Mouse (Mus musculus): ENCODE results near the gene Scnn1g. TPM values are rescaled to one million over a fixed set of nuclear protein-coding genes. Genes with fewer than 3 reads are reported as not detected.

Gene Scnn1g
- not detected in 2 replicates for polyA plus RNA-seq (2012; rRNA removed)

GRCm38 (mm10) chr7:121734171-121734831 is at the start of gene Scnn1g:
Gene Scnn1g (plus strand): TSS chr7:121734479.
- 1% methylated on average over 38 of the region's 38 CpGs for WGBS

GRCm38 (mm10) chr7:121685140-121685984 is 48.9 kb upstream of the Scnn1g start:
- no peak for DNase-seq (ENCODE audit: low read depth, low spot score)
- 90% methylated on average over 5 of the region's 5 CpGs for WGBS

More at GRCm38 (mm10) chr7:121734171-121734831, at the start of gene Scnn1g:
- DNase-seq (ENCODE audit: low read depth, low spot score) = peak; percentile 54

- DNase-seq (ENCODE audit: low read depth, low spot score) = no peak
Measured at GRCm38 (mm10) chr7:121689338-121689737, 44.9 kb upstream of the Scnn1g start.

GRCm38 (mm10) chr7:121691803-121692202 is 42.5 kb upstream of the Scnn1g start:
- DNase-seq (ENCODE audit: low read depth, low spot score) = peak; percentile 50
- WGBS = 24% methylated on average over 2 of the region's 2 CpGs

- DNase-seq (ENCODE audit: low read depth, low spot score) = no peak
Measured at GRCm38 (mm10) chr7:121697170-121697569, 37.1 kb upstream of the Scnn1g start.

- DNase-seq (ENCODE audit: low read depth, low spot score) = no peak
- WGBS = 57% methylated on average over 1 of the region's 1 CpGs
Measured at GRCm38 (mm10) chr7:121697574-121697973, 36.7 kb upstream of the Scnn1g start.

- no peak for DNase-seq (ENCODE audit: low read depth, low spot score)
Measured at GRCm38 (mm10) chr7:121699218-121699617, 35.1 kb upstream of the Scnn1g start.

GRCm38 (mm10) chr7:121700480-121700879 is 33.8 kb upstream of the Scnn1g start:
- DNase-seq (ENCODE audit: low read depth, low spot score) = no peak
- WGBS = 88% methylated on average over 3 of the region's 3 CpGs

- WGBS = 79% methylated on average over 6 of the region's 6 CpGs
- DNase-seq (ENCODE audit: low read depth, low spot score) = no peak
Measured at GRCm38 (mm10) chr7:121701983-121702382, 32.3 kb upstream of the Scnn1g start.

GRCm38 (mm10) chr7:121705051-121705450 is 29.2 kb upstream of the Scnn1g start:
- 97% methylated on average over 2 of the region's 2 CpGs for WGBS
- DNase-seq (ENCODE audit: low read depth, low spot score) = no peak

GRCm38 (mm10) chr7:121706411-121707072 is 27.7 kb upstream of the Scnn1g start:
- no peak for DNase-seq (ENCODE audit: low read depth, low spot score)
- 2% methylated on average over 77 of the region's 77 CpGs for WGBS

- WGBS = under 1% methylated on average over 78 of the region's 82 CpGs
- peak; percentile 78 for DNase-seq (ENCODE audit: low read depth, low spot score)
Measured at GRCm38 (mm10) chr7:121707073-121707667, 27.1 kb upstream of the Scnn1g start, which contains the start of gene Usp31. Gene Usp31 (minus strand): TSS chr7:121707253.

- no peak for DNase-seq (ENCODE audit: low read depth, low spot score)
- WGBS = 49% methylated on average over 2 of the region's 2 CpGs
Measured at GRCm38 (mm10) chr7:121711171-121711570, 23.1 kb upstream of the Scnn1g start.

GRCm38 (mm10) chr7:121717031-121717430 is 17.2 kb upstream of the Scnn1g start:
- WGBS = 54% methylated on average over 7 of the region's 7 CpGs
- no peak for DNase-seq (ENCODE audit: low read depth, low spot score)

- 17% methylated on average over 5 of the region's 5 CpGs for WGBS
- DNase-seq (ENCODE audit: low read depth, low spot score) = no peak
Measured at GRCm38 (mm10) chr7:121730225-121730624, 4.1 kb upstream of the Scnn1g start.

- WGBS = 53% methylated on average over 29 of the region's 29 CpGs
- DNase-seq (ENCODE audit: low read depth, low spot score) = no peak
Measured at GRCm38 (mm10) chr7:121737511-121738415, 3.5 kb downstream of the Scnn1g start.

- 65% methylated on average over 5 of the region's 5 CpGs for WGBS
- DNase-seq (ENCODE audit: low read depth, low spot score) = no peak
Measured at GRCm38 (mm10) chr7:121750244-121750643, 16.0 kb downstream of the Scnn1g start.

GRCm38 (mm10) chr7:121754748-121755147 is 20.5 kb downstream of the Scnn1g start:
- WGBS = 27% methylated on average over 8 of the region's 8 CpGs
- no peak for DNase-seq (ENCODE audit: low read depth, low spot score)

- 43% methylated on average over 4 of the region's 4 CpGs for WGBS
- no peak for DNase-seq (ENCODE audit: low read depth, low spot score)
Measured at GRCm38 (mm10) chr7:121763328-121763727, 29.0 kb downstream of the Scnn1g start.

Data from large intestine, adult 2 months (tissue).